ENCODE assay signal across 7 mouse cellular contexts in the genomic region with DNA sequence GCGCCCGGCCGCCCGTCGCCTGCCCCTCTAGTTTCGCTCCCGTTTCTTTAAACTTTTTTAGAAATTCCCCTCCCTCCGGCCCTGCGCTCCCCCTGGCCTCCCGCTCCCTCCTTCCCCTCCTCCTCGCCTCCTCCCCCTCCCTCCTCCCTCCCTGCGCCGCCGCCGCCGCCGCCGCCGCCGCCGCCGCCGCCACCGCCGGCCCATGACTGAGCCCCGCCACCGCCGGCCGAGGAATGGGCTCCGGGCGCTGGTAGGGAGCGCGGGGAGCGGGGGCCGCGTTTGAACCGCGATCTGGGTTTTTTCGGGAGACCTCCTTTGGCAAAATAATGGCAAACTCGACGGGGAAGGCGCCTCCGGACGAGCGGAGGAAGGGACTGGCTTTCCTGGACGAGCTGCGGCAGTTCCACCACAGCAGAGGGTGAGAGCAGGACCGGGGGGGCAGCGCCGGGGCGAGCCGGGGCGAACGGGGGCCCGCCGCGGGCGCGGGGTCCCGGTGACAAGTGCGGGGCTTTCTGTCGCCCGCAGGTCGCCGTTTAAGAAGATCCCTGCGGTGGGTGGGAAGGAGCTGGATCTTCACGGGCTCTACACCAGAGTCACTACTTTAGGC. TPM values are rescaled to one million over a fixed set of nuclear protein-coding genes. Genes with fewer than 3 reads are reported as not detected.
A peak's percentile ranks its signal among the peaks of the same experiment; 100 is the strongest.
DNase-seq lines count a peak whose midpoint lies in the region; ATAC-seq and TF ChIP-seq lines count a peak whose summit lies in the region.

A gene (plus strand): TSS at position 150 of the 607 bp plus-strand sequence.

- ATAC-seq in limb, embryonic 14.5 days (ENCODE audit: low FRiP score, low read depth), result peak; percentile 25
- peak; percentile 13 for ATAC-seq in midbrain, embryonic 15.5 days (replicated peaks)

- peaks cover 34% of the 10 kb centered on the region for H3K4me1 ChIP-seq in embryonic facial prominence, embryonic 10.5 days
- peaks cover 20% of the 10 kb centered on the region for H3K4me1 ChIP-seq in limb, embryonic 14.5 days (ENCODE audit: control insufficient read depth, insufficient read depth, low read length)
- H3K4me1 ChIP-seq in midbrain, embryonic 15.5 days, result peaks cover 27% of the 10 kb centered on the region

- no peaks in the 10 kb centered on the region for H3K27me3 ChIP-seq in embryonic facial prominence, embryonic 10.5 days (replicated peaks; ENCODE audit: low read depth, poor library complexity, severe bottlenecking)
- H3K27me3 ChIP-seq in limb, embryonic 14.5 days (ENCODE audit: control insufficient read depth, insufficient read depth, low read length), result no peaks in the 10 kb centered on the region
- H3K27me3 ChIP-seq in midbrain, embryonic 15.5 days (replicated peaks), result no peaks in the 10 kb centered on the region

- H3K9ac ChIP-seq in limb, embryonic 14.5 days (ENCODE audit: low read depth, low read length, severe bottlenecking), result peak within 1 kb of the TSS; percentile 99
- H3K9ac ChIP-seq in midbrain, embryonic 15.5 days, result peak within 1 kb of the TSS; percentile 79

- peak within 1 kb of the TSS; percentile 82 for H3K4me2 ChIP-seq in limb, embryonic 14.5 days (replicated peaks; ENCODE audit: low read depth, low read length, severe bottlenecking)
- peak within 1 kb of the TSS; percentile 87 for H3K4me2 ChIP-seq in midbrain, embryonic 15.5 days

- no peak; the same call in 1 of the 2 replicates for TF ChIP-seq POLR2A in limb, embryonic 14.5 days (IDR thresholded peaks at IDR 0.05; ENCODE audit: borderline replicate concordance, extremely low read depth, insufficient read depth, insufficient read length)

- peak within 1 kb of the TSS; percentile 100 for H3K27ac ChIP-seq in embryonic facial prominence, embryonic 10.5 days (replicated peaks)
- peak within 1 kb of the TSS; percentile 100 for H3K27ac ChIP-seq in limb, embryonic 14.5 days (replicated peaks; ENCODE audit: low read depth, low read length)
- H3K27ac ChIP-seq in midbrain, embryonic 15.5 days, result peak within 1 kb of the TSS; percentile 100

- under 1% methylated on average over 49 of the region's 67 CpGs for WGBS in embryonic facial prominence, embryonic 10.5 days
- under 1% methylated on average over 32 of the region's 67 CpGs for WGBS in limb, embryonic 14.5 days
- WGBS in midbrain, embryonic 15.5 days, result under 1% methylated on average over 51 of the region's 67 CpGs

- no peaks in the 10 kb centered on the region for H3K9me3 ChIP-seq in embryonic facial prominence, embryonic 10.5 days
- no peaks in the 10 kb centered on the region for H3K9me3 ChIP-seq in limb, embryonic 14.5 days (ENCODE audit: control insufficient read depth, low read length)
- no peaks in the 10 kb centered on the region for H3K9me3 ChIP-seq in midbrain, embryonic 15.5 days

- DNase-seq in adrenal gland, adult 8-10 months, result peak; percentile 60
- DNase-seq in embryonic facial prominence, embryonic 10.5 days (ENCODE audit: low spot score), result peak; percentile 86
- DNase-seq in heart, adult 11 months, result peak; percentile 98
- peak; percentile 67 for DNase-seq in kidney, adult 11 months
- DNase-seq in limb, embryonic 14.5 days (ENCODE audit: low spot score), result peak; percentile 71
- peak; percentile 64 to 66 for DNase-seq in spleen, postnatal 36 days (ENCODE audit: low spot score in 2 of 2)

- peaks cover 23% of the 10 kb centered on the region for H3K36me3 ChIP-seq in embryonic facial prominence, embryonic 10.5 days (replicated peaks)
- peaks cover 8% of the 10 kb centered on the region for H3K36me3 ChIP-seq in limb, embryonic 14.5 days (ENCODE audit: control insufficient read depth, insufficient read depth, low read length)
- H3K36me3 ChIP-seq in midbrain, embryonic 15.5 days (replicated peaks), result no peaks in the 10 kb centered on the region

- H3K4me3 ChIP-seq in embryonic facial prominence, embryonic 10.5 days, result peak within 1 kb of the TSS; percentile 96
- peak within 1 kb of the TSS; percentile 92 for H3K4me3 ChIP-seq in limb, embryonic 14.5 days (replicated peaks; ENCODE audit: low read length)
- peak within 1 kb of the TSS; percentile 68 for H3K4me3 ChIP-seq in midbrain, embryonic 15.5 days

RNA-seq across cellular contexts. Expression of the gene that starts here (rescaled TPM):
- 10 to 100 TPM; 39.0 to 55.2 (median 46.1) TPM for total RNA-seq in adrenal gland, adult 8-10 months (2022)
- 31.2 and 32.0 TPM in 2 replicates for polyA plus RNA-seq in embryonic facial prominence, embryonic 10.5 days (2016; fragmentation: Nextera tagmentation; extraction: Ambion mirVana)
- 30.9 and 35.9 TPM in 2 replicates for polyA plus RNA-seq in limb, embryonic 14.5 days (2012; rRNA removed)
- 28.7 and 32.7 TPM in 2 replicates for polyA plus RNA-seq in limb, embryonic 14.5 days (2014; fragmentation: Nextera tagmentation; extraction: Ambion mirVana)
- polyA plus RNA-seq in midbrain, embryonic 15.5 days (2015; fragmentation: Nextera tagmentation; extraction: Ambion mirVana), result 21.1 and 22.9 TPM in 2 replicates

Comparison
In these comparisons a context has a peak if more than half of its experiments do, and no peak if none do; other contexts are left out.
1. Peak in every context shown above with its lines: DNase-seq, ATAC-seq, H3K4me3 ChIP-seq and H3K27ac ChIP-seq.